Comparison of ENCODE assay signal across 18 mouse cellular contexts in the genomic region with DNA sequence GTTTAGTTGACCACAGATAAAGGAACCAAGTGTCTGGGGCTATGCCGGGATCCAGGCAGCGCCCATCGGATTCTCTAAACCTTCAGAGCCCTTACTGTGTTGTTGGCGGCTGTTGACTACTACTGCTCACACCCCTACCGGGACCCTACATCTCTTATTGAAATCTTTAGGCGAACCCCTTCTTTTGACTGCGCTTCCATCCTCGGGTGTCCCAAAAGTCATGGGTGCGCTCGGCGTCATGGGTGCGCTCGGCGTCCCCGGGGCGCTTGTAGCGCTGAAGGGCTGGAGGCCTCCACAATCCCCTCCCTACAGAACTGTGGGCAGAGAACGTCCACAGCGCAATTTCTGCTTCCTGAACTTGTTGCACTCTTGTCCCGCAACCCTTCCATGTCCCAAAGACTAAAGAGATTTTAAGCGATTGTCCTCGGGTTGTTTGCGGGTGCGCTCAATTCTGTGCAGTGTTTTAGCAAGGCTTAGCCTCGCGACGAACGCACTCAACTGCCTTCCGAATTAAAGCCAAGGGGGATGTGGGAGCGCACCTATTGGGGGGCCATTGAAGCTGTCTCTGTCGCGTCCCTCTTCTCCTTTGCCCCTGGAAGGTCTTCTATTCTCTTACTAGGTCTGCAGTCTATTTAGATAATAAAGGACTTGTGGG. TPM values are rescaled to one million over a fixed set of nuclear protein-coding genes. Genes with fewer than 3 reads are reported as not detected.
A peak's percentile ranks its signal among the peaks of the same experiment; 100 is the strongest.
DNase-seq lines count a peak whose midpoint lies in the region; ATAC-seq and TF ChIP-seq lines count a peak whose summit lies in the region.
"Had no signal": no experiment of that assay in that cellular context is flagged by ENCODE, and none has a peak within 500 bp of the region (broad histone marks: within the 10 kb centered on the region; RNA-seq: fewer than 3 reads in every experiment).

No protein-coding gene starts in this region.

- no peak overlapping the region for H3K9ac ChIP-seq in heart, embryonic 13.5 days
- no peak overlapping the region for H3K9ac ChIP-seq in neural tube, embryonic 11.5 days (ENCODE audit: low read length)
- H3K9ac ChIP-seq in neural tube, embryonic 15.5 days (replicated peaks): no peak overlapping the region
- no peak overlapping the region for H3K9ac ChIP-seq in intestine, postnatal 0 days (ENCODE audit: low read depth, low read length)
- no peak overlapping the region for H3K9ac ChIP-seq in midbrain, embryonic 16.5 days (ENCODE audit: low read depth, low read length)

- H3K4me3 ChIP-seq in heart, embryonic 13.5 days: peak overlapping the region; percentile 43
- no peak overlapping the region for H3K4me3 ChIP-seq in neural tube, embryonic 11.5 days (ENCODE audit: low read depth, low read length)
- no peak overlapping the region for H3K4me3 ChIP-seq in neural tube, embryonic 15.5 days (replicated peaks)
- peak overlapping the region; percentile 33 for H3K4me3 ChIP-seq in intestine, postnatal 0 days (ENCODE audit: low read depth, low read length)
- peak overlapping the region; percentile 6; the same call in 1 of the 2 replicates for H3K4me3 ChIP-seq in midbrain, embryonic 16.5 days (ENCODE audit: low read depth, low read length)

- H3K27me3 ChIP-seq in heart, embryonic 13.5 days (replicated peaks): peaks cover 100% of the 10 kb centered on the region
- H3K27me3 ChIP-seq in neural tube, embryonic 11.5 days (ENCODE audit: control insufficient read depth, insufficient read depth, low read length): peaks cover 83% of the 10 kb centered on the region
- H3K27me3 ChIP-seq in neural tube, embryonic 15.5 days (replicated peaks): peaks cover 87% of the 10 kb centered on the region
- peaks cover 77% of the 10 kb centered on the region for H3K27me3 ChIP-seq in intestine, postnatal 0 days (replicated peaks; ENCODE audit: control insufficient read depth, insufficient read depth, low read length)
- H3K27me3 ChIP-seq in midbrain, embryonic 16.5 days (ENCODE audit: control insufficient read depth, insufficient read depth, low read depth, low read length): peaks cover 50% of the 10 kb centered on the region

- DNase-seq in heart, postnatal 10 days: no peak
- peak; percentile 44 for DNase-seq in neural tube, embryonic 11.5 days (ENCODE audit: low spot score)
- DNase-seq in layer of hippocampus, postnatal 36 days: no peak
- DNase-seq: adrenal gland, postnatal 10 days; gastrocnemius, postnatal 25 days; kidney, postnatal 14 days; right cerebral cortex, adult 18-20 months; thymus, adult 18-20 months had no signal

- H3K9me3 ChIP-seq in heart, embryonic 13.5 days: no peaks in the 10 kb centered on the region
- no peaks in the 10 kb centered on the region for H3K9me3 ChIP-seq in neural tube, embryonic 11.5 days (ENCODE audit: control insufficient read depth, low read length)
- H3K9me3 ChIP-seq in neural tube, embryonic 15.5 days (replicated peaks): no peaks in the 10 kb centered on the region
- no peaks in the 10 kb centered on the region for H3K9me3 ChIP-seq in intestine, postnatal 0 days (ENCODE audit: control insufficient read depth)
- H3K9me3 ChIP-seq in midbrain, embryonic 16.5 days (replicated peaks; ENCODE audit: control insufficient read depth, low read length, poor library complexity, severe bottlenecking): no peaks in the 10 kb centered on the region

- H3K27ac ChIP-seq in heart, embryonic 13.5 days (replicated peaks): no peak overlapping the region
- no peak overlapping the region for H3K27ac ChIP-seq in neural tube, embryonic 11.5 days (ENCODE audit: low read depth, low read length)
- H3K27ac ChIP-seq in neural tube, embryonic 15.5 days (replicated peaks): no peak overlapping the region
- no peak overlapping the region for H3K27ac ChIP-seq in intestine, postnatal 0 days (ENCODE audit: low read depth, low read length)
- H3K27ac ChIP-seq in midbrain, embryonic 16.5 days (ENCODE audit: low read length): no peak overlapping the region

- intact Hi-C loops in heart, postnatal 10 days (cut with DNase I): no loop called here

- H3K4me2 ChIP-seq in heart, embryonic 13.5 days: peak overlapping the region; percentile 60; the same call in 1 of the 2 replicates
- H3K4me2 ChIP-seq in neural tube, embryonic 11.5 days (ENCODE audit: low read depth): no peak overlapping the region
- H3K4me2 ChIP-seq in neural tube, embryonic 15.5 days: no peak overlapping the region
- peak overlapping the region; percentile 58; the same call in 1 of the 2 replicates for H3K4me2 ChIP-seq in intestine, postnatal 0 days (replicated peaks; ENCODE audit: low read depth)
- no peak overlapping the region for H3K4me2 ChIP-seq in midbrain, embryonic 16.5 days (ENCODE audit: low read length)

- H3K36me3 ChIP-seq in heart, embryonic 13.5 days: no peaks in the 10 kb centered on the region
- no peaks in the 10 kb centered on the region for H3K36me3 ChIP-seq in neural tube, embryonic 11.5 days (ENCODE audit: control insufficient read depth, insufficient read depth, low read length)
- H3K36me3 ChIP-seq in neural tube, embryonic 15.5 days: no peaks in the 10 kb centered on the region
- H3K36me3 ChIP-seq in intestine, postnatal 0 days (ENCODE audit: control insufficient read depth, insufficient read depth): no peaks in the 10 kb centered on the region
- no peaks in the 10 kb centered on the region for H3K36me3 ChIP-seq in midbrain, embryonic 16.5 days (ENCODE audit: control insufficient read depth, insufficient read depth, low read length)

- under 1% methylated on average over 32 of the region's 32 CpGs for WGBS in heart, embryonic 13.5 days
- WGBS in neural tube, embryonic 11.5 days: under 1% methylated on average over 32 of the region's 32 CpGs
- under 1% methylated on average over 32 of the region's 32 CpGs for WGBS in neural tube, embryonic 15.5 days
- WGBS in intestine, postnatal 0 days: 2% methylated on average over 32 of the region's 32 CpGs
- WGBS in midbrain, embryonic 16.5 days: under 1% methylated on average over 32 of the region's 32 CpGs

- no peak for ATAC-seq in heart, embryonic 13.5 days (ENCODE audit: extremely low read depth, insufficient number of reproducible peaks, low FRiP score, low TSS enrichment)
- no peak for ATAC-seq in neural tube, embryonic 11.5 days (ENCODE audit: insufficient read depth, low FRiP score, low TSS enrichment)
- ATAC-seq in neural tube, embryonic 15.5 days (ENCODE audit: low FRiP score): no peak
- ATAC-seq in intestine, postnatal 0 days: no peak
- ATAC-seq in midbrain, embryonic 16.5 days: no peak
- no peak for ATAC-seq in erythroblast, adult 5-6 weeks (replicated peaks; ENCODE audit: low FRiP score, poor library complexity, severe bottlenecking)
- ATAC-seq: lung, postnatal 0 days had no signal

- H3K4me1 ChIP-seq in heart, embryonic 13.5 days: peaks cover 21% of the 10 kb centered on the region
- H3K4me1 ChIP-seq in neural tube, embryonic 11.5 days (ENCODE audit: control insufficient read depth, insufficient read depth, low read length): no peaks in the 10 kb centered on the region; the same call in 1 of the 2 replicates
- H3K4me1 ChIP-seq in neural tube, embryonic 15.5 days: peaks cover 15% of the 10 kb centered on the region
- H3K4me1 ChIP-seq in intestine, postnatal 0 days (replicated peaks; ENCODE audit: control insufficient read depth, insufficient read depth, low read length): no peaks in the 10 kb centered on the region
- H3K4me1 ChIP-seq in midbrain, embryonic 16.5 days (ENCODE audit: control insufficient read depth, insufficient read depth, low read length): no peaks in the 10 kb centered on the region; the same call in 1 of the 2 replicates

- TF ChIP-seq CTCF in intestine, postnatal 0 days (IDR thresholded peaks at IDR 0.05; ENCODE audit: low read depth): no peak

RNA-seq across cellular contexts. Expression of gene Bsx, which starts 4.5 kb away (rescaled TPM):
- polyA plus RNA-seq in heart, embryonic 13.5 days (2015; fragmentation: Nextera tagmentation; extraction: Ambion mirVana): not detected in 2 replicates
- not detected for total RNA-seq in heart, postnatal 10 days (2021)
- not detected in 2 replicates for polyA plus RNA-seq in neural tube, embryonic 11.5 days (2014; fragmentation: Nextera tagmentation; extraction: Ambion mirVana)
- not detected in 2 replicates for polyA plus RNA-seq in neural tube, embryonic 15.5 days (2015; fragmentation: Nextera tagmentation; extraction: Ambion mirVana)
- polyA plus RNA-seq in intestine, postnatal 0 days (2015; fragmentation: Nextera tagmentation; extraction: Ambion mirVana): not detected in 2 replicates
- polyA plus RNA-seq in midbrain, embryonic 16.5 days (2015; fragmentation: Nextera tagmentation; extraction: Ambion mirVana): 1.8 and 2.5 TPM in 2 replicates
- not detected for total RNA-seq in layer of hippocampus, postnatal 36 days (2021)
- total RNA-seq in erythroblast, adult 5-6 weeks (2015; ENCODE audit: low replicate concordance): not detected in 2 replicates
- 0.14 TPM in 1 of 2 replicates, not detected in the other for total RNA-seq in erythroblast, adult 5-6 weeks (2017; ENCODE audit: low replicate concordance)
- total RNA-seq: adrenal gland, postnatal 10 days; gastrocnemius, postnatal 25 days; hematopoietic stem cell, adult 5-6 weeks; layer of hippocampus, postnatal 14 days had no signal
- polyA plus RNA-seq: liver, embryonic 11.5 days; lung, postnatal 0 days; neural tube, embryonic 14.5 days had no signal

Comparison
In these comparisons a context has a peak if more than half of its experiments do, and no peak if none do; other contexts are left out.
1. H3K4me2 ChIP-seq: peak in heart, embryonic 13.5 days (single experiment) and intestine, postnatal 0 days (single experiment); none in neural tube, embryonic 11.5 days (single experiment), neural tube, embryonic 15.5 days (single experiment) and midbrain, embryonic 16.5 days (single experiment).
2. H3K4me3 ChIP-seq: peak in heart, embryonic 13.5 days (single experiment), intestine, postnatal 0 days (single experiment) and midbrain, embryonic 16.5 days (single experiment); none in neural tube, embryonic 11.5 days (single experiment) and neural tube, embryonic 15.5 days (single experiment).